Mouse (Mus musculus): ENCODE measurements at regions not wholly inside any gene's neighbourhood (a gene's known extent, or its start where the extent isn't known, plus 50 kb on each side); places are given as distances from the start of the nearest gene placed in this dataset.
A peak's percentile ranks its signal among the peaks of the same experiment; 100 is the strongest.

DNA sequence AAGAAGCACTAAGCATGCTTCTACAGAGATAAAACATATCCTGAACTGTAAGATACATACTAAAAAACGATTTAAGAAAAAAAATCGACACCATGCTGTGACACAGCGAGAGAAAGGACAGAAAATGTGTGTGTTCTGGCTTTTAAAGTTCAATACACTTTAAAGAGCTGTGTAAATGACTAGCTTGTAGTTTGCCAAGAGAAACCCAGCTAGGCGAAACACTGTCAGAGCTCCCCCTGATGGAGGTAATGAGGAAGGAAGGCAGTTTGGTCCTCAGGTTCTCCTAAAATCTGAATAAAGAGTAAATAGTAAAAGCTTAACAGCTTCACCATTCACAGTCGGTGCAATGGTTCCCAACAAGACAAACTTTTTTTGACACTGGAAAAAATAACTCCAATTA lies 67.1 kb upstream of the Gabrg2 start:
- intact Hi-C loops (cut with DNase I), result loop anchor here (5.0 kb wide), 2 partner anchors 730 to 1140 kb away; no protein-coding TSS in a partner anchor

DNA sequence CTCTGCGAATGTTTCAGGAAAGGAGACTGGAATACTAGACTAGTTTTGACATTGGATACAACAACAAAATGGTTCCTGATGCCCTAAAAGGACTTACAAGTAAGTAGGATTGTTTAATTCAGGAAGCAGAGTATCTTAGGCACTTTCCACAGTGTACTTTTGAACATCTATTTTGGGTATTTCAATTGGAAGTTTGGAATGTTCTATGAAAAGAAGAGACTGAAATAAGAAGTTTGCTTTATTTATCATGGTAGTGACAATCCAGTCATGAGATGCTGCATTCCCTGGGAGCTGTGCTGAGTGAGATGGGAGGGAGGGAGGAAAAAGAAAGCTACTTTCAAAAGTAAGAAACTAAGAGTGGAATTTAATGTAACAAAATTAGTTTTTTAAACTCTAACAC lies 50.9 kb upstream of the Gabrg2 start:
- DNase-seq (ENCODE audit: low spot score in 2 of 2), result peak in 1 of 2 experiments; percentile 30
- intact Hi-C loops (cut with DNase I), result loop anchor here (10.0 kb wide), 1 partner anchor 1187 kb away; no protein-coding TSS in a partner anchor

More for the DNA sequence above, 67.1 kb upstream of the Gabrg2 start:
- peak; percentile 56 to 74 for DNase-seq (ENCODE audit: low spot score in 2 of 2)
